Mouse (Mus musculus) adrenal gland, adult 2 months (tissue): Measurements from ENCODE around the gene Clstn2. TPM values are rescaled to one million over a fixed set of nuclear protein-coding genes. Genes with fewer than 3 reads are reported as not detected.
A peak's percentile ranks its signal among the peaks of the same experiment; 100 is the strongest.

Source experiments
- DNase-seq: peaks from one replicate; pipeline ENCODE4 v3.0.0; 2021
- polyA plus RNA-seq: library from polyadenylated mRNA; depleted of rRNA; stranded (reverse); fragments of >200 nt; gene quantifications from 2 replicates; pipeline ENCODE4 v1.2.3, GENCODE M21; 2012
- total RNA-seq, 2 experiments: library from RNA; stranded (reverse); gene quantifications; 2 replicates each; pipeline ENCODE4 v1.2.3; 2021

The Clstn2 gene
- total and polyA plus RNA-seq, 3 experiments: 1.6 to 5.6 (median 4.5) TPM

- DNase-seq: no peak
These were observed 573.2 kb downstream of the Clstn2 start for GRCm38 (mm10) chr9:97459745-97460144.

DNA sequence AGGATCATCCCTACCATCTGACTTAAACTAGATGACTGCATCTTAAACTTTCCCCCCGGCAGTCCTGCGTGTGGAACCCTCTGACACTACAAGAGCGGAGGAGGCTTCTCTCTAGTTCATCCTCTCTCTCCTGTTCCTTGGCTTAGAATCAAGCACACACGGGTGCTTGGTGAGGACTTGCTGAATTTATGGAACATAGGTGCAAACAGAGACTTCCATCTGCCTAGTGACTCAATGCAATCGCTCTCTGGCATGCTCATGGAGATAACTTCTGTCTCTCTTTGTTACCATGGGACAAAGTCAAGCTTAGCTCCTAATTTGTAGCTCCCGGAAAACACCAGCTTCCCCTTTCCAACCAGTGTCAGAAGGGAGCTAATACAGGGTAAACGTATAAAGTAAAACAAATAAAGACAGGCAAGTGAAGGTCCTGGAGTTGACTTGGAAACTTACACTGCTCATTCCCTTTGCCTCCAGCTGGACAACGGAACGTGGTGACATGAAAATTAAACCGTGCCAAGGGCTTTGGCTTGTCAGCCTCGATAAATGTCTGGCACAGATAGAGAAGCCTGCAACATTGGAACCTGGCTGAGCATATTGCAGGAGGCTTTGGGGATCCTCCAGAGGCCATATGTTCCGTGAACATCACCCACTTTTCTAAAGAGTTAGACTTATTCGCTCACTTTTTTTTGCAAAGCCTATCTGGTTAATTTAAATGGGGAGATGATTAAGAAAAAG is 583.5 kb downstream of the Clstn2 start:
- peak; percentile 21 for DNase-seq

GRCm38 (mm10) chr9:97439872-97440636 is 592.9 kb downstream of the Clstn2 start:
- DNase-seq: no peak

DNA sequence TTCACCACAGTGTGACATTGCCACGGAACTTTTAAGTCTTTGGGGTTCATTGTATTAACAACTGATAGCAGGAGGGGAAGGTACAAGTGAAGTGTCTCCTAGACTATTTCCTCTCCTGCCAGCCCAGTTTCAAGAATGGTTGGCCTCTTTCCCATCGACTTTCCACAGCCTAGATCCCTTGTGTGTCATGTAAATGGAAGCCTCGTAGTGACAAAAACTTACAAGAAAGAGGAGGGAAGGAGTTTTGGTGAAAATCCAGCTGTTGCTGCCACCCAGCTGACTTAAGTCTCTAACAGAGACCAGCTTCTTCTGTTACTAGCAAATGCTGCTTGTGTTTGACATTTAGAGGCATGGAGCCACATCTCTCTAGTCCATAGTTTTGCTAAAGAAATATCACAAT is 598.3 kb downstream of the Clstn2 start:
- DNase-seq: no peak

- no peak for DNase-seq
These were observed 603.0 kb downstream of the Clstn2 start for GRCm38 (mm10) chr9:97429885-97430449.

GRCm38 (mm10) chr9:97428127-97428526 is 604.9 kb downstream of the Clstn2 start:
- DNase-seq: no peak

GRCm38 (mm10) chr9:97420896-97421295 is 612.1 kb downstream of the Clstn2 start:
- no peak for DNase-seq

DNA sequence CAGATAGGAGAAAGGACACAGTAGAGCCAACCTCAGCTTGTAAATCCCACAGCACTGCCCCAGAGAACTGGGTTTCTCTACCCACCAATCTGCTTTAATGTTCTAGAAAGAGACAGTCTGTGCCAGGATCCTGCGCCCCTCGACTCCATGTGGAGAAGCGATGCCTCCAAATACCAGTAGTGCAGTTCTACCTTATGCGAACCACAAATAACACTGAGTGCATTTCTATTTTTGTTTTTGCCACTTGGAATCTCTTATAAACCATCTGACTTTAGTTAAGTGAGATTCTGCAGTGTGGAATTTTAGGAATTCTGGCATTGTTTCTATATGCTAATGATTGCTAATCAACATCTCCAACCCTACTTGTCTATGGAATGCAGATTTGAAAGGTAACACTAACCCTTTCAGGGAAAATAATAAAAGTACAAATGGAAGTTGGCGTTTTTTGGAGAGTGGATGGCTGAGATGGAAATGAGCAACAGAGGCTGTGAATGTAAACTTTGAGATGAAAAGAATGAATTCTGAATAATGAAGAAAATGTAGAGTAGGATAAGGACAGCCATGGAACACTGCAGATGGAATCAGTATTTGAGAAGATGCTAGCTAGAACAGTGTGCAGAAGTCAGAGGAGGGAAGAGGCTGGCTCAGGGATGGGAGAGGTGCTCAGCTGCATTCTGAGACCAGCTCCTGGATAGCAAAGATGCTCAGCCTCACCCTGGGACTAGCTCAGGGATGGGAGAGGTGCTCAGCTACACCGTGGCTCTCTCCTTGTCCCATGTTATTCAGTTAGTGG is 617.9 kb downstream of the Clstn2 start:
- DNase-seq: no peak

GRCm38 (mm10) chr9:97408142-97408541 is 624.8 kb downstream of the Clstn2 start:
- no peak for DNase-seq
